Mouse (Mus musculus) liver, postnatal 0 days (tissue): ENCODE measurements around the gene Cit.

Experiments used
- CTCF ChIP-seq: sonication (generic); IDR thresholded peaks from 2 replicates; pipeline ENCODE4 v1.5.1; 2016; ENCODE audit warnings: antibody characterized with exemption, low read depth
- EP300 ChIP-seq: IDR thresholded peaks from 2 replicates; pipeline ENCODE4 v1.6.1; 2016; ENCODE audit warnings: antibody characterized with exemption, low read depth, mild to moderate bottlenecking

DNA sequence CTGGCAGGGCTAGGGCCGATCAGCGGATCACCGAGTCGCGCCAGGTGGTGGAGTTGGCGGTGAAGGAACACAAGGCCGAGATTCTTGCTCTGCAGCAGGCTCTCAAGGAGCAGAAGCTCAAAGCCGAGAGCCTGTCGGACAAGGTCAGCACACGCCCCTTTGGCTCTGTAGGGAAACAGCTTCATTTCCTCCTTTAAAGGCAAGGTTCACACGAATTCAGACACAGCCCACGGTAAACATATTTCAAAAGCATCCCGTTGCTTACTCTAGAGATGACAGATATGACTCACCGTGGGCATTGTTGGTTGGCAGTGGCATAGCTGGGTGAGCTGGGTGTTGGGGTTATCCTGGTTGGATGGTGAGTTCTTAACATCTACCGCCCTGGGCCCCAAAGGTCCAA is 126.2 kb downstream of the Cit start:
- no peak for TF ChIP-seq CTCF
- TF ChIP-seq EP300, result no peak
